Mouse (Mus musculus) cerebellum, adult 2 months (tissue): ENCODE measurements around the gene Rnf43.

Experiments
- CTCF ChIP-seq: fragments of 200-500 bp; IDR thresholded peaks from 2 replicates; pipeline ENCODE4 v1.5.1; 2011; ENCODE audit warnings: low read depth, mild to moderate bottlenecking, control low read depth, low read length, moderate library complexity, borderline replicate concordance; ENCODE audit not compliant: insufficient read depth
- POLR2A ChIP-seq: fragments of 200-500 bp; IDR thresholded peaks from 2 replicates; pipeline ENCODE4 v1.6.1; 2011; ENCODE audit warnings: low read length, control low read depth, borderline replicate concordance; ENCODE audit not compliant: insufficient read depth

- TF ChIP-seq CTCF (no peak), POLR2A (no peak)
Measured at GRCm38 (mm10) chr11:87727021-87727420, 64.5 kb downstream of the Rnf43 start.
